Mouse (Mus musculus) leukemia stem cell, adult 10-12 weeks (primary cell): Measurements from ENCODE around the gene Unc13d. TPM values are rescaled to one million over a fixed set of nuclear protein-coding genes. Genes with fewer than 3 reads are reported as not detected.

ENCODE experiments used
- polyA plus RNA-seq: library from polyadenylated mRNA; stranded (reverse); fragments of >175 nt; gene quantifications from 2 replicates; pipeline ENCODE4 v1.2.3, GENCODE M21; 2012; ENCODE audit warnings: low replicate concordance

The Unc13d gene
- polyA plus RNA-seq: 404 and 502 TPM in 2 replicates

GRCm38 (mm10) chr11:116077446-116078204, at the start of gene Unc13d:
Gene Unc13d, minus strand, starts transcription at chr11:116077961.

DNA sequence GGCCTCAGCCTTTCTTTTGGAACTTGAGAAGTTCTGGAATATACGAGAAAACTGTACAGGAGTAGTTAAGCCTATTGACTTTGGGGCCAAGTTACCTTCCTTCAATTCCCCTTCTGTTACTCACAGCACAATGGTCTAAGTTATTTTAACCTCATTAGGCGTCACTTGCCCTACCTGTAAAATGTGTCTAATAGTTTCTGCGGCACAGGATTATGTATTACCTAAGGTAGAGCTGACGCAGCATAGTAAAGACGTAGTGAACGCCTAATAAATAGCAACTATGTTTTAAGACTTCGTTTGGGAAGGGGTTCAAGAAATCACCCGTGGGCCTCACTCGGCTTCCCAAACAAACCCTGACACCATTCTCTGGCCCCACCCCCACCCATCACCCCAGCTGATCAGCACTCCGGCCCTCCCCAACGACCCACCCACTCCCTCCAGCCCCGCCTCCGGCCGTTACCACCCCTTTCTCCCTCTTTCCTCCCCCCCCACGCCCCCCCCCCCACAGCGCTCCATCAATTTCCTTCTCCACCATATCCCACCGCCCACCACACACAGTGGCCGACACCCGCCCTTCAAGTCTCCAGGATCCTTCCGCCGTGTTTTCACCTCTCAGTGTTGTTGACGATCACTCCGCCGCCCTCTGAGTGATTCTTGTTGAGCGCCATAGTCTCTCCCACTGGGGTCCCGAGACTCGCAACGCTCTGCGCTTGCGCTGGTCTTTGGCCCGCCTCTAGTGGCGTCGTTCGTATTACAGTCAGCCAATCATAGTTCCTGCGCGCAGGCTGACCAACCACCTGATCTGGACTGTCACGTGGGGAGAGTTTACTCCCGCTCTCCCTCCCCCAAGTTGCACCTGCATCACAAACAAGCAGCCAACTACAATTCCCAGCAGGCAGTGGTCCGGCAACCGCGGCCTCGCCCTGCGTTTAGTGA, 8.8 kb upstream of the Unc13d start, which contains the start of gene Wbp2:
Gene Wbp2 (minus strand): TSS at position 738 of the 936 bp plus-strand sequence.

DNA sequence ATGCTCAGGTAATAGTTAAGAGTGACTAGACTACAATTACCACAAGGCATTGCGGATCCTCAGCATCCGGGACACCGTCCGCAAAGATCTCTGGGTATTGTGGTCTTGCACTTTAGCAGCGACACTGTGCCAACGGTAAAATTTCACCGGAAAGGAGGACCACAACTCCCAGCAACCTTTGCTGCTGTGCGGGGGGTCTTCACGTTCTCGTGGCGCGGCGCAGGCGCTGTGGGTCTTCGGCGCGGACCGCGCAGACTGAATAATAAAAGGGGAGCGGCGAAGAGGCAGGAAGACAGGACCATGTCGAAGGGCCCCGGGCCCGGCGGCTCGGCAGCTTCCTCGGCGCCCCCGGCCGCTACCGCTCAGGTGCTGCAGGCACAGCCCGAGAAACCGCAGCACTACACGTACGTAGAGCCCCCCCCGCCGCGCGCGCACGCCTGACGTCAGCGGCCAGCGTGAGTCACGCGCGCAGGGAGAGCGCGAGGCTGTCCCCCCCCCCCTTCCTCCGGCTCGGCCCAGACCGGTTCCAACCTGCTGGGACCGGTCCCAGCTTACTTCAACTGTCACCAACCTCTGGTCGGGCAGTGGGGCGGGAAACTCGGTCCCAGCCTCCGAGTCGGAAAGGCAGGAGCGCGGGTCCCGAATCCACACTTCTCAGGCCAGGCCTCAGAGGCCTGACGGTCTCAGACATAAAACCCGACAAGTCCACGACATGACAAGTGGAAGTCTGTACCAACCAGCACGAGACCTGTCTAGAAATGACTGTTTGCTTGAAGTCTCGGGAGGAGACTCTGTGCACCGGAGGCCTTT, 47.5 kb downstream of the Unc13d start, which contains the start of gene Unk:
Gene Unk (plus strand): TSS at position 235 of the 810 bp plus-strand sequence.

DNA sequence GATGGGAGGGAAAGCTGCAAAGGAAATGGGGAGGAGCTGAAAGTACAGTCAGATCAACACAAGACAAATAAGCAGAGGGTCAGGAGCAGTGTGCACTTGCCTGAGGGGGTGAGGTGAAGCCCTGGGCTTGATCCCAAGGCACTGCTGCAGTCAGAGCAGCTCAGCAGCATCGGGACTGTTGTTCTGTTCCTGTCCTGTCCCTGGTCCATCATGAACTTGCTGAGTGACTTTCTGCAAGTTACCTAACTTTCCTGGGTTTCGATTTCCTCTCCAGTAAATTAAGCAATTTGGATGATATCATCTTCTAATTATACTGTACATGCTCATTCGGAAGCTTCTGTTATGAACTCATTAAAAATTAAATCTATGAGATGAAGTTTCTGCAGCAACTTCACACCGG, 50.0 kb downstream of the Unc13d start, which contains the start of gene H3f3b:
Gene H3f3b (minus strand): TSS at position 207 of the 400 bp plus-strand sequence.

DNA sequence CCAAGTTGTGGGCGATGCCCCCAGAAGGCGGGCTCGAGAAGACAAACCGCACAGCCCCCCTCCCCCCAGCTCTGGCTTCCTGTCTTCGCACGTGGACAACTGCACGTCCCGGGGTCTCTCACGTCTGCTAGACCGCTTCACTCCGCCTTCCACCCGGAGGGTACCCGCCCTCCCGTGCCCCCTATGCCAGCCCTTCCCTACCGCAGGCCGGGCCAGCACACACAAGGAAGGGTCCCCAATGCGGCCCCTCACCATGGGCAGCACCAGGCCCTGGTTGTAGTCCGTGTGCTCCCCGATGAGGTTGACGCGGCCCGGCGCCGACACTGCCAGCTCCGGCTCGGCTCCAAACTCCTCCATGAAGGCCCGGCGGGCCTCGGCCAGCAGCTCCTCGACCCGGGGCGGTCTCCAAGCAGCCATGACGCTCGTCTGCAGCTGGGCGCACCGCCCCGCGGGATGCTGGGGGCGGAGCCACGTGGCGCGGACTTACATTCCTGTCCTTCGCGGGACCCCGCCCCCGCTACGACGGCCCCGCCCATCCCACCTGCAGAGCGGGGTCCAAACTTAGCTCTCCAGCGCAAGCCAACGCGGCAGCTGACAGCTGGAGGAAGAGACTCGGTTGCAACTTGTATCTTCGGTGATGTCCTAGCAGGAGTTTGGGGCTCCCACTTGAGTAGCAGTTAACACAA, 65.4 kb downstream of the Unc13d start, which contains the start of gene Galk1:
Gene Galk1 (minus strand): TSS at position 458 of the 686 bp plus-strand sequence.

Other genes with a start within 250 kb of the Unc13d start
- 0.06 and 0.23 TPM in 2 replicates for gene Myo15b, start 219.6 kb downstream of the Unc13d start, polyA plus RNA-seq
- gene Smim5, start 178.0 kb downstream of the Unc13d start, polyA plus RNA-seq: 7.9 and 16.4 TPM in 2 replicates
- gene Smim6, start 165.9 kb downstream of the Unc13d start, polyA plus RNA-seq: 0.56 and 1.1 TPM in 2 replicates
- 9.0 and 29.2 TPM in 2 replicates for gene Sap30bp, start 144.7 kb downstream of the Unc13d start, polyA plus RNA-seq
- 6.9 and 21.1 TPM in 2 replicates for gene Recql5, start 144.5 kb downstream of the Unc13d start, polyA plus RNA-seq
- 0.16 and 0.41 TPM in 2 replicates for gene Itgb4, start 103.3 kb downstream of the Unc13d start, polyA plus RNA-seq
- 23.8 and 28.8 TPM in 2 replicates for gene Galk1, start 65.2 kb downstream of the Unc13d start, polyA plus RNA-seq
- gene H3f3b, start 50.0 kb downstream of the Unc13d start, polyA plus RNA-seq: 400 and 612 TPM in 2 replicates
- gene Unk, start 47.6 kb downstream of the Unc13d start, polyA plus RNA-seq: 59.7 and 71.3 TPM in 2 replicates
- gene Wbp2, start 9.0 kb upstream of the Unc13d start, polyA plus RNA-seq: 429 and 514 TPM in 2 replicates
- 9.7 and 13.5 TPM in 2 replicates for gene Trim47, start 49.2 kb upstream of the Unc13d start, polyA plus RNA-seq
- gene Trim65, start 53.2 kb upstream of the Unc13d start, polyA plus RNA-seq: 5.0 and 8.5 TPM in 2 replicates
- gene Mrpl38, start 60.9 kb upstream of the Unc13d start, polyA plus RNA-seq: 94.4 and 126 TPM in 2 replicates
- gene Fbf1, start 90.2 kb upstream of the Unc13d start, polyA plus RNA-seq: 18.5 and 21.7 TPM in 2 replicates
- 56.6 and 72.8 TPM in 2 replicates for gene Ten1, start 120.9 kb upstream of the Unc13d start, polyA plus RNA-seq
- 1.3 and 1.8 TPM in 2 replicates for gene Acox1, start 121.1 kb upstream of the Unc13d start, polyA plus RNA-seq
- 0.20 TPM in 2 replicates for gene Evpl, start 160.1 kb upstream of the Unc13d start, polyA plus RNA-seq
- 12.1 and 13.2 TPM in 2 replicates for gene Srp68, start 196.3 kb upstream of the Unc13d start, polyA plus RNA-seq
- 0.21 TPM in 1 of 2 replicates, not detected in the other for gene Galr2, start 203.0 kb upstream of the Unc13d start, polyA plus RNA-seq
- gene Exoc7, start 229.3 kb upstream of the Unc13d start, polyA plus RNA-seq: 9.0 and 12.8 TPM in 2 replicates